26 mouse cellular contexts compared by ENCODE assay signal in the genomic region with DNA sequence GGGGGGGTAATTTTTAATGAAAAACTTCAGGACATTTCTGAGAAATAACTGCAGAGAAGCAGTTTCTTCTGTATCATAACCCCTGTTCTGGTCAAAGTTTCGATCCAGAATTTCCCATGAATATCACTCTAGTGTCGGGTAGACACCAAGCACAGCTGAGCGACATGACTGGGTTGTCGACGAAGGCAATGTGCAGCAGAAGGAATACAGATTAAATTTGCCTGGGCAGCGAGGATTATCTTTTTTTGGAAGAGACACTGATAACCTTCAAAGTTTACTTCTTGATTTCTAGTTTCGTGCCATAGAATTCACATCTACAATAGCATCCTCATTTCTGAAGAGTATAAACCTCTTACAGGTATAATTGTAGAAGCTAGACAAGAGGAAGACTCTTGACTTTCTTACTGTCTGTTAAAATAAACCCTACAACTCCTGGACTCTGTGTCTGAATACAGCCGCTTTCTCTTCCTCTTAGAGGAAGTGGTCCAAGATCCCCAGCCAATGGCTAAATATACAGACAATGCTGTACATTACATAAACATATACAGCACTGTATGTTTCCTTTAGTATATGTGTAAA. TPM values are rescaled to one million over a fixed set of nuclear protein-coding genes. Genes with fewer than 3 reads are reported as not detected.
DNase-seq lines count a peak whose midpoint lies in the region; ATAC-seq and TF ChIP-seq lines count a peak whose summit lies in the region.
"Had no signal": no experiment of that assay in that cellular context is flagged by ENCODE, and none has a peak within 500 bp of the region (broad histone marks: within the 10 kb centered on the region; RNA-seq: fewer than 3 reads in every experiment).

No protein-coding gene starts in this region.

- peaks cover 63% of the 10 kb centered on the region for H3K4me1 ChIP-seq in megakaryocyte, embryonic 14.5 days
- H3K4me1 ChIP-seq in liver, postnatal 0 days (ENCODE audit: insufficient read depth) = peaks cover 36% of the 10 kb centered on the region

- H3K4me2 ChIP-seq in liver, postnatal 0 days (ENCODE audit: low read depth, low read length) = no peak overlapping the region
- H3K4me2 ChIP-seq: embryonic facial prominence, embryonic 15.5 days; forebrain, embryonic 13.5 days; heart, embryonic 15.5 days; midbrain, embryonic 13.5 days had no signal

- no peaks in the 10 kb centered on the region for H3K9me3 ChIP-seq in megakaryocyte, embryonic 14.5 days
- H3K9me3 ChIP-seq in liver, postnatal 0 days (ENCODE audit: low read length) = no peaks in the 10 kb centered on the region
- H3K9me3 ChIP-seq: embryonic facial prominence, embryonic 15.5 days; forebrain, embryonic 13.5 days; heart, embryonic 15.5 days; midbrain, embryonic 13.5 days had no signal

- 60% methylated on average over 8 of the region's 8 CpGs for WGBS in liver, postnatal 0 days (ENCODE audit: insufficient replicate concordance)

- peak; percentile 34 for DNase-seq in cerebellum, adult 9-10 months
- no peak for DNase-seq in cerebellum, adult 18-20 months
- DNase-seq in liver = peak; percentile 50
- DNase-seq in liver, postnatal 0 days = no peak
- DNase-seq in embryo, embryonic 10 days (ENCODE audit: low spot score) = no peak
- no peak for DNase-seq in gastrocnemius, adult 18-20 months (ENCODE audit: low spot score)
- DNase-seq: cerebellum, adult 9-11 months; gastrocnemius, postnatal 36 days; kidney, adult 2 months; kidney, postnatal 14 days; lung, adult 2 months; lung, postnatal 4 days; right cerebral cortex, postnatal 14 days; thymus, postnatal 36 days had no signal

- ATAC-seq in megakaryocyte, adult 5-6 weeks (ENCODE audit: poor library complexity, severe bottlenecking) = no peak
- no peak for ATAC-seq in liver, postnatal 0 days
- ATAC-seq: forebrain, embryonic 13.5 days; midbrain, embryonic 13.5 days had no signal

- no peaks in the 10 kb centered on the region for H3K36me3 ChIP-seq in megakaryocyte, embryonic 14.5 days (replicated peaks; ENCODE audit: low read length)
- H3K36me3 ChIP-seq in liver, postnatal 0 days (replicated peaks; ENCODE audit: insufficient read depth, low read length) = no peaks in the 10 kb centered on the region
- H3K36me3 ChIP-seq: embryonic facial prominence, embryonic 15.5 days; heart, embryonic 15.5 days; midbrain, embryonic 13.5 days had no signal

- H3K27me3 ChIP-seq in megakaryocyte, embryonic 14.5 days (replicated peaks) = no peaks in the 10 kb centered on the region
- H3K27me3 ChIP-seq in liver, postnatal 0 days (ENCODE audit: insufficient read depth, low read length) = no peaks in the 10 kb centered on the region
- H3K27me3 ChIP-seq: embryonic facial prominence, embryonic 15.5 days; forebrain, embryonic 13.5 days; heart, embryonic 15.5 days; midbrain, embryonic 13.5 days had no signal

- no peak for TF ChIP-seq CTCF in liver, postnatal 0 days (IDR thresholded peaks at IDR 0.05; ENCODE audit: low read depth)

- H3K4me3 ChIP-seq in megakaryocyte, embryonic 14.5 days (replicated peaks) = peak overlapping the region; percentile 14
- no peak overlapping the region for H3K4me3 ChIP-seq in liver, postnatal 0 days (ENCODE audit: low read depth, low read length)
- H3K4me3 ChIP-seq: embryonic facial prominence, embryonic 15.5 days; forebrain, embryonic 13.5 days; heart, embryonic 15.5 days; midbrain, embryonic 13.5 days had no signal

- H3K9ac ChIP-seq in liver, postnatal 0 days (replicated peaks) = no peak overlapping the region
- H3K9ac ChIP-seq: embryonic facial prominence, embryonic 15.5 days; heart, embryonic 15.5 days; midbrain, embryonic 13.5 days had no signal

- peak; percentile 69; the same call in 1 of the 2 replicates for TF ChIP-seq EP300 in liver, postnatal 0 days (IDR thresholded peaks at IDR 0.05; ENCODE audit: low read depth)

- peak overlapping the region; percentile 62 for H3K27ac ChIP-seq in liver, postnatal 0 days (ENCODE audit: low read depth)
- H3K27ac ChIP-seq: embryonic facial prominence, embryonic 15.5 days; heart, embryonic 15.5 days; midbrain, embryonic 13.5 days had no signal

RNA-seq across cellular contexts. Expression of gene Hist2h3b, which starts 2.2 kb away (rescaled TPM):
- polyA plus RNA-seq in megakaryocyte, embryonic 14.5 days (2012; ENCODE audit: insufficient read depth, low replicate concordance) = 84.7 and 122 TPM in 2 replicates
- total RNA-seq in megakaryocyte, adult 5-6 weeks (2015) = 1,096 and 1,674 TPM in 2 replicates
- 491 and 548 TPM in 2 replicates for total RNA-seq in megakaryocyte, adult 5-6 weeks (2017)
- polyA plus RNA-seq in liver, postnatal 0 days (2015; fragmentation: Nextera tagmentation; extraction: Ambion mirVana) = 56.1 and 84.5 TPM in 2 replicates
- 10 to 100 TPM; 14.0 to 16.9 TPM for total RNA-seq in gastrocnemius, adult 18-20 months (2021)

RNA-seq across cellular contexts. Expression of gene Hist2h4, which starts 3.1 kb away (rescaled TPM):
- 5.6 and 6.1 TPM in 2 replicates for polyA plus RNA-seq in megakaryocyte, embryonic 14.5 days (2012; ENCODE audit: insufficient read depth, low replicate concordance)
- total RNA-seq in megakaryocyte, adult 5-6 weeks (2015) = 187 and 212 TPM in 2 replicates
- total RNA-seq in megakaryocyte, adult 5-6 weeks (2017) = 175 TPM in 2 replicates
- polyA plus RNA-seq in liver, postnatal 0 days (2015; fragmentation: Nextera tagmentation; extraction: Ambion mirVana) = 40.3 and 56.7 TPM in 2 replicates
- 1 to 10 TPM; 4.6 to 7.8 TPM for total RNA-seq in gastrocnemius, adult 18-20 months (2021)

RNA-seq across cellular contexts. Expression of gene Hist2h2bb, which starts 3.3 kb away (rescaled TPM):
- polyA plus RNA-seq in megakaryocyte, embryonic 14.5 days (2012; ENCODE audit: insufficient read depth, low replicate concordance) = 1.0 TPM in 1 of 2 replicates, not detected in the other
- total RNA-seq in megakaryocyte, adult 5-6 weeks (2015) = 1,241 and 1,605 TPM in 2 replicates
- total RNA-seq in megakaryocyte, adult 5-6 weeks (2017) = 11,779 and 12,958 TPM in 2 replicates
- 9.4 and 11.0 TPM in 2 replicates for polyA plus RNA-seq in liver, postnatal 0 days (2015; fragmentation: Nextera tagmentation; extraction: Ambion mirVana)
- 10 to 100 TPM; 15.3 to 27.5 TPM for total RNA-seq in gastrocnemius, adult 18-20 months (2021)

RNA-seq across cellular contexts. Expression of gene Hist2h3c1, which starts 19.7 kb away (rescaled TPM):
- polyA plus RNA-seq in megakaryocyte, embryonic 14.5 days (2012; ENCODE audit: insufficient read depth, low replicate concordance) = not detected in 2 replicates
- total RNA-seq in megakaryocyte, adult 5-6 weeks (2015) = 17.8 and 20.2 TPM in 2 replicates
- total RNA-seq in megakaryocyte, adult 5-6 weeks (2017) = 2.8 TPM in 1 of 2 replicates, not detected in the other
- polyA plus RNA-seq in liver, postnatal 0 days (2015; fragmentation: Nextera tagmentation; extraction: Ambion mirVana) = 0.78 and 1.5 TPM in 2 replicates
- total RNA-seq in gastrocnemius, adult 18-20 months (2021) = not detected
- total RNA-seq: gastrocnemius, postnatal 36 days; heart, adult 8-10 months; hematopoietic stem cell, adult 5-6 weeks; layer of hippocampus, adult 8-10 months; left cerebral cortex, postnatal 36 days had no signal
- polyA plus RNA-seq: cortical plate, adult 2 months; kidney, adult 2 months; lung, adult 2 months; spleen, adult 2 months had no signal

RNA-seq across cellular contexts. Expression of gene Hist2h2aa1, which starts 20.9 kb away (rescaled TPM):
- polyA plus RNA-seq in megakaryocyte, embryonic 14.5 days (2012; ENCODE audit: insufficient read depth, low replicate concordance) = 57.2 and 67.0 TPM in 2 replicates
- total RNA-seq in megakaryocyte, adult 5-6 weeks (2015) = not detected in 2 replicates
- 12,468 and 14,692 TPM in 2 replicates for total RNA-seq in megakaryocyte, adult 5-6 weeks (2017)
- 107 and 123 TPM in 2 replicates for polyA plus RNA-seq in liver, postnatal 0 days (2015; fragmentation: Nextera tagmentation; extraction: Ambion mirVana)
- total RNA-seq in gastrocnemius, adult 18-20 months (2021) = 1 to 10 TPM; 2.8 to 4.7 TPM

Comparison
In these comparisons a context has a peak if more than half of its experiments do, and no peak if none do; other contexts are left out.
1. DNase-seq: peak in cerebellum, adult 9-10 months (single experiment) and liver (single experiment); none in cerebellum, adult 18-20 months (0 of 2), liver, postnatal 0 days (single experiment), embryo, embryonic 10 days (single experiment) and gastrocnemius, adult 18-20 months (single experiment).
2. RNA of gene Hist2h3b, which starts 2.2 kb away (total RNA-seq): 491 to 1,674 TPM in megakaryocyte, adult 5-6 weeks; 14.0 to 16.9 TPM in gastrocnemius, adult 18-20 months; every median in the first group is over 10 times any median in the second.
3. RNA of gene Hist2h4, which starts 3.1 kb away (total RNA-seq): 175 to 212 TPM in megakaryocyte, adult 5-6 weeks; 4.6 to 7.8 TPM in gastrocnemius, adult 18-20 months; every median in the first group is over 10 times any median in the second.
4. RNA of gene Hist2h2bb, which starts 3.3 kb away (total RNA-seq): 1,241 to 12,958 TPM in megakaryocyte, adult 5-6 weeks; 15.3 to 27.5 TPM in gastrocnemius, adult 18-20 months; every median in the first group is over 10 times any median in the second.